Mouse (Mus musculus) cerebellum, postnatal 25 days (tissue): ENCODE data around the gene Arid2.
"Not testable (repeated sequence)": the region's sequence is repeated elsewhere in the genome, so short reads cannot be mapped to it uniquely, and the experiment has no call there.

Source experiments
- DNase-seq, 2 experiments: peaks; one replicate each; pipeline ENCODE4 v3.0.0; 2021; ENCODE audit warnings: mixed read lengths in 2 of 2

The Arid2 gene

GRCm38 (mm10) chr15:96287369-96287975 lies at the start of gene Arid2:
TSS of gene Arid2 (plus strand) at chr15:96287518.
- DNase-seq = peak; percentile 84 to 85

- DNase-seq = no peak
These were observed 49.2 kb upstream of the Arid2 start for GRCm38 (mm10) chr15:96238071-96238470.

- no peak for DNase-seq
These were observed 43.1 kb upstream of the Arid2 start for GRCm38 (mm10) chr15:96244171-96244570.

- not testable (repeated sequence) for DNase-seq
These were observed 42.6 kb upstream of the Arid2 start for GRCm38 (mm10) chr15:96244715-96245114.

- DNase-seq = no peak
These were observed 33.5 kb upstream of the Arid2 start for GRCm38 (mm10) chr15:96253827-96254226.

- peak in 1 of 2 experiments; percentile 29 for DNase-seq
These were observed 33.0 kb upstream of the Arid2 start for GRCm38 (mm10) chr15:96254356-96254755.

GRCm38 (mm10) chr15:96257781-96258180 lies 29.5 kb upstream of the Arid2 start:
- DNase-seq = no peak

GRCm38 (mm10) chr15:96264614-96265013 lies 22.7 kb upstream of the Arid2 start:
- DNase-seq = no peak

GRCm38 (mm10) chr15:96267933-96268332 lies 19.4 kb upstream of the Arid2 start:
- no peak for DNase-seq

GRCm38 (mm10) chr15:96268610-96269009 lies 18.7 kb upstream of the Arid2 start:
- DNase-seq = no peak

GRCm38 (mm10) chr15:96269402-96269801 lies 17.9 kb upstream of the Arid2 start:
- no peak for DNase-seq

- DNase-seq = no peak
These were observed 16.9 kb upstream of the Arid2 start for GRCm38 (mm10) chr15:96270272-96270880.

- DNase-seq = peak in 1 of 2 experiments; percentile 64
These were observed 15.0 kb upstream of the Arid2 start for GRCm38 (mm10) chr15:96272356-96272755.

GRCm38 (mm10) chr15:96274341-96274740 lies 13.0 kb upstream of the Arid2 start:
- no peak for DNase-seq

- DNase-seq = no peak
These were observed 12.1 kb upstream of the Arid2 start for GRCm38 (mm10) chr15:96275198-96275597.

GRCm38 (mm10) chr15:96275810-96276493 lies 11.4 kb upstream of the Arid2 start:
- no peak for DNase-seq

- no peak for DNase-seq
These were observed 10.3 kb upstream of the Arid2 start for GRCm38 (mm10) chr15:96277061-96277460.

- no peak for DNase-seq
These were observed 6.1 kb upstream of the Arid2 start for GRCm38 (mm10) chr15:96281236-96281635.

- no peak for DNase-seq
These were observed 4.2 kb upstream of the Arid2 start for GRCm38 (mm10) chr15:96283141-96283540.

- DNase-seq = peak; percentile 65 to 71
These were observed 3.3 kb upstream of the Arid2 start for GRCm38 (mm10) chr15:96283920-96284431.

- peak; percentile 81 to 82 for DNase-seq
These were observed 2.5 kb upstream of the Arid2 start for GRCm38 (mm10) chr15:96284711-96285322.

- DNase-seq = peak; percentile 92
These were observed 1.8 kb upstream of the Arid2 start for GRCm38 (mm10) chr15:96285323-96286014.
